Mouse (Mus musculus): ENCODE data around the gene Pnmal1. TPM values are rescaled to one million over a fixed set of nuclear protein-coding genes. Genes with fewer than 3 reads are reported as not detected.

Gene Pnmal1
- total RNA-seq (2021): 4.6 and 5.6 TPM in 2 replicates
- long read RNA-seq, experiment 1, full-length matches to known transcripts: 3 of 3 reads
- long read RNA-seq, experiment 1, partial matches to known transcripts: 0 of 3 reads
- long read RNA-seq, experiment 1, other reads (novel, unspliced or antisense): 0 of 3 reads
- long read RNA-seq, experiment 2, full-length matches to known transcripts: 1 of 2 reads
- long read RNA-seq, experiment 2, partial matches to known transcripts: 0 of 2 reads
- long read RNA-seq, experiment 2, other reads (novel, unspliced or antisense): 1 of 2 reads

- peak; percentile 90 for DNase-seq
Observed at GRCm38 (mm10) chr7:16959539-16960187, at the start of gene Pnmal1. Pnmal1 (plus strand) TSS chr7:16959679.

DNA sequence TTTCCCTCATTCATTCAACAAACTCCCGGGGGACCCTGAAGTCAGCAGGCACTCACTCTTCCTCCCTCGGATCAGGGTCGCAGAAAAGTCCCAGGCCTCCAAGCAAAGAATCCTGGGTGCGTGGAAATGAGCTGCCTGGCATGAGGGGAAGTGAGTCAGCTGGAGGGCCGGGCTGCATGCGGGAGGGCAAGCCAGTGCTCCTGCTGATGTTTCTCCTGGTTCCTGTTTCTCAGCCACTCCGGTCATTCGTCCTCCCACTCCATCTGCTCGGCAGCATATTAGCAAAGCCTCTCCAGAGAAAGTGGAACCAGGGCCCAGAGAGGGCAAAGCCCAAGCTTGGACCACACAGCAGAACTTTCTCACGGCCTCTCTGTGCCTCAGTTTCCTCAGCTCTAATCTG, 49.6 kb upstream of the Pnmal1 start:
- peak; percentile 30 for DNase-seq

- DNase-seq: no peak
Observed at GRCm38 (mm10) chr7:16911904-16912303, 47.6 kb upstream of the Pnmal1 start.

DNA sequence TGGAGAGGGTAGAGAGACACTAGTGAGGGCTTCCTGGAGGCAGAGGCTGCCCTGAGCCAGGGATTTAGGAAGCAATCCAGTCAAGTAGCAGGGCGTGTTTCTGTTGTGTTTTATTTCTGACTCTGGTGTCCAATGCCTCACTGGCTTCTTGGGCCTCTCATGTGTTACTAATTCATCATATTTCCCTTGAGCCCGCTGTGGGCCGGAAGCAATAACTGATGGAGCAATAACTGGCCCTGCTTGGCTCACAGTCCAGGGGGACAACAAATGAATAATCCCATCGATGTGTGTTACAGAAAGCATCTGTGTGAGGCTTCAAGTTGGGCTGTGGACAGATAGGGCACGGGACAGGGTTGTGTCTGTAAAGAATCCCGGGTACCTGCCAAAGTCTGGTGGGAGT, 47.1 kb upstream of the Pnmal1 start:
- DNase-seq: peak; percentile 27

DNA sequence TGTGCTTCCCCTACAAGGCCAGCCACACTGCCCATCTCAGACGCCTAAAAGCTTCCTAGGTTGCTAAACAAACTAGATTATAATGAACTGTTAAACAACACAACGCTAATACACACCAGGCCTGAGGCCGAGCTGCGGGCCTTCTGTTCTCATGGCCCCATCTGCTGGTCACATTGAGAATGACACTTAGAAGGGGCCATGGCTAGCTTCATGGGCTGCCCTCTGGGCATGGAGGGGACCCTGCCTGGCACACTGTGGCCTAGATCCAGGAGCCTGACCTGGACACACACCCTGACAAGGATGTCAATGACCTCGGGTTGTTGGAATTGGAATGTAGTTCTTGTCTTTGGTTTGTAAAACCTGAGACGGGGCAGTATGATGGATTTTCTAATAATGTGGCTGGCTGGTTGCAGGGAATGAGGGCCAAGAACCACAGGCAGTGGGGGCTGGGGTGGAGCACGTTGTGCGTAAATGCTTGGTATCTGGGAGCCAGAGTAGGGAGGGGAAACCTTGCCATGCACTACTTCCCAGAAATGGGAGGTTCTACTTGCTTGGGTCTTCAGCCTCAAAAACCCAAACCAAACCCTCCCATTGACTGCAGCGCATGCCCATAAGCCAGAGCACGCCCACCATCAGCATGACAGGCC, 45.5 kb upstream of the Pnmal1 start:
- peak; percentile 85 for DNase-seq

DNA sequence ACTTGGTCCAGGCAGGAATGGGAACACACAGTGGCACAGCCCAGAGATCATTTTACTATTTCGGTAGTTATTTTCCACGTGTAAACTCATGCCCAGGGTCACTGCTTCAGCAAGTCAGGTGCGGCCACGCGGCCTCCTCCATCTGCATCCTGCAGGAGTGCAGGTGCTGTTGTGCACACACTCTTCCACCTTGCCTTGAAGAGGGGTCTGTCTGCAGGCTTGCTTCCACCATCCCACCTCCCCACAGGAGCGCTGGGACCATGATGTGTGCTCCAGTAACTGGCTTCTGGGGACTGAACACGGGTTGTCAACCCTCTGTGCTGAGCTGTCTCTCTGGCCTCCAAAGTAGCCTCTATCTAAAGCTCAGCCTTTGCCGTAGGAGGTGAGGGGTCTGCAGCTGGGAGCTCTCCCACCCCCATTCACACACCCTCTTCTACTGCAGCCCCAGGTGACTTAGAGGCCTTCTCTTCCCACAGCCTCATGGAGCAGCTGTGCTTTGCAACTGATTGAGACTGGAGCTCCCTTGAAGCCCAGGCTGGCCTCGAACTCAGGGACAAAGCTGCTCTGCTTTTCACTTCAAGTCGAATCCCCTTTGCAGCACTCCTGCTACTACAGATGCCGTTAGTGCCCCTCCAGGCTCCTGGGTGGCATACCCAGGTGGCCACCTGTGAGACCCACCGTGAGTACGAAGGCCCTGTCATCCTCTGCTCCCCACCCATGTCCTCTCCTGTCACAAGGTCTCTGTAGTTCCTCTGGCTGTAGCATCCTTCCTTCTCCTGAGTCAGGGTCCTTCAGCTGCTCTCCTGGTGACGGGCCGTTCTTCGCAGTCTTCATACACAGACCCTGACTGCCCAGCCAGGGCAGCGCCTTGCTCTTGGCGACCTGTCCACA, 44.8 kb upstream of the Pnmal1 start:
- no peak for DNase-seq

- no peak for DNase-seq
Observed at GRCm38 (mm10) chr7:16915461-16916340, 43.8 kb upstream of the Pnmal1 start.

GRCm38 (mm10) chr7:16916342-16917265, 42.9 kb upstream of the Pnmal1 start:
- DNase-seq: peak; percentile 55

- no peak for DNase-seq
Observed at GRCm38 (mm10) chr7:16917447-16917846, 42.0 kb upstream of the Pnmal1 start.

- peak; percentile 23 for DNase-seq
Observed at GRCm38 (mm10) chr7:16918014-16918413, 41.5 kb upstream of the Pnmal1 start.

DNA sequence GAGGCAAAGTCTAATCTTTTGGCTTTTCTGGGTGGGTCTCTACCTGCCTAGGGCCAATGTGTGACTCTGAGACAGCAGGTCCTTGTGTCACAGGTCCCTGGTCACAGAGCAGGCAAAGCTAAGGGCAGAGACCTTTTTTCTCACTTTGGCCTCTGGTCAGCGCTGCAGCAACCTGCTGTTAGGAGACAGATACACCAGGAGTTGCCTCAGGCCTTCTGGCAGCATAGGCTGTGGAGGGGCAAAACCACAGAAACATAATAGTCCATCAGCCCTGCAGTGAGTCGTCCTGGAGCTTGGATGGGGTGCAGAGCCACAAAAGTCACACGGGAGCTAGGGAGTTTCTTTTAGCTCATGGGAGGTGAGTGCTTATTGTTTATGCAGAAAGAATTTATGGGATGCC, 40.8 kb upstream of the Pnmal1 start:
- no peak for DNase-seq

- DNase-seq: peak; percentile 79
Observed at GRCm38 (mm10) chr7:16919395-16920149, 39.9 kb upstream of the Pnmal1 start.

DNA sequence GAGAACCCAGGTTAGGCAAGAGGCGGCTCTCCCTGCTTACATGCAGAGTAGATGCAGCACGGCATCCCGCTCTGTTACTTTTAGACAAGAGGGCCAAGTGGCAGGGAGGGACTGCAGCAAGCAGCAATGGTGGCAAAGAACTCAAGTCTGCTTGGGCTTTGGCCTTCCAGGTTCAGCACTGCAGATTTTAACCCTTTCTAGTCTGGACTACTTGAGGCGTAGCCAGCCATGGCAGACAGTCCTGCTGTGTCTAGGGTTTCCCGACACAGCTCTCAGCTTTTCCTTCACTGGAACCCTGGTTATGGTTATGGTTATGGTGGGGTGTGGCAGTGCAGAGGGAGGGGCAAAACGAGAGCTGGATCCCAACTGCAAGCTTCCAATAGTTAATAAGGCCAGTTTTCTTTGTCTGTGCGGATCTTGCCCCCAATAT, 39.3 kb upstream of the Pnmal1 start:
- no peak for DNase-seq

DNA sequence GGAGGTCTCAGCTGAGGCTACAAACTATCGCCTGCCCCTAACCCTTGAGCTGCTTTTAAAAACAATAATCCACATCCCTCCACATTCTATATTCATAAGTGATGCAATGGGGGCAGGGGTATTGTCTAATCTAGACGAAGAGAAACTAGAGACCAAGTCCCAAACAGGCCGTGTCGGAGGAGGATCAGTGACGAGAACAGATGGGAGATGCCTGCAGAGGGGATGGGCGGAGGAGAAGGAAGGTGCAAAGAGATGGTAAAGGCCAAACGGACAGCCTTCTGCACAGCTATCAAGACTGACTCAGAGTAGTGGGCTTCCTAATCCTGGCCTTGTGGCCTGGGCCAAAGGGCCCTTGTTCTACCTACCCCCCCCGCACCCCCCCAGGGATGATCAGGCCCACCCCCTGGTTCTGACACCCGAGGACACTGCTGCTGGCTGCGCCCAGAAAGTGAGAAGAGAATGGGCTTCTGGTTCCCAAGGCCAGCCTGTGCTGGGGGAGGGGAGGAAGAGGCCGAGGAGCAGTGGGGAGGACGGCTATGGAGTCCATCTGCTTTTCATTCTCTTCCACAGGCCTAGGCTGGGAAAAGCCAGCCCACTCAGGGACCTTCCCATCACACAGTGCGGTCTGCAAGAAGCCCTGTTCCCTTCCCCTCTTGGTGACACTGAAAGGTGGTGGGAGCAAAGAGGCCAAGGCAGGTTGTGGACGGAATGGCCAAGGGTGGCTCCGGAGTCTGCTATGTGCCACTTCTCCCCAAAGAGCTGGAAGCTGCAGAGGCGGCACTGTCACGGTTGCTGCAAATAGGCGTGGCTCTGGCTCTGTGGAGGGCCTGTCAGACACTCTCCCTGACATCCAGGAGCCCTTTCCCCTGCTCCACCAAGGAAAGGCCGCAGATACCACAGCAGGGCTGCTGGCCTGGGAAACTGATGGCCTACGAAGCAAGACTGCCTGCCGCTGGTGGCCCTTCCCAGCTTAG, 38.4 kb upstream of the Pnmal1 start:
- peak; percentile 60 for DNase-seq

- DNase-seq: no peak
Observed at GRCm38 (mm10) chr7:16921881-16922335, 37.6 kb upstream of the Pnmal1 start.

DNA sequence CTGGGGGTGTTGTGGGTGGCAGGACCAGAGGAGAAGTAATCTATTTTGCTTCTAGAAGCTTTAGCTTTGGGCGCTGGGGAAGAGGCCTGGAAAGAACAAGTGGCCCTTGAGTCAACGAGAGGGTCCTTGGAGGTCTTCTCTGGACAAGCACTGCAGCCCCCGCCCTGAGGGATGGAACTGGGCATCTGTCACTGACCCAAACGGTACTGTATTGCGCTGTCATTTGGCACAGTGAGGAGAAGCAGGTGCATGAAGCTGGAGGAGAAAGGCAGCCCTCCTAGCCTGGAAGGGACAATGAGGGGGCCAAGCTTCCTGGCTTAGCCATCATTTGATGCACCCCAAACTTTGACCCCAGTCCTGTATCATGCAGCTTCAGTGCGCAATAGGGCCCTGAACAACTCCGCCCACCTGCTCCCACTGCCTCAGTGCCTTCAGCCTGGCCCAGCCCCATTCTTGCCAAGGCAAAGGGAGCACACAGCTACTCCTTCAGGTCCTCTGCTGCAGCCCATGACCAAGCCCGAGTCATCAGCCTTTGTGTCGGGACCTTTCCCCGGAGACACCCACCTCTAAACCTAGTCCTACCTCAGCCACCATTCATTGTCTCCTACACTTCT, 37.0 kb upstream of the Pnmal1 start:
- DNase-seq: peak; percentile 51

GRCm38 (mm10) chr7:16923283-16924036, 36.0 kb upstream of the Pnmal1 start:
- DNase-seq: peak; percentile 53
